Mouse (Mus musculus) gastrocnemius, postnatal 25 days (tissue): ENCODE measurements around the gene Eri2. TPM values are rescaled to one million over a fixed set of nuclear protein-coding genes. Genes with fewer than 3 reads are reported as not detected.
A peak's percentile ranks its signal among the peaks of the same experiment; 100 is the strongest.

Experiments
- DNase-seq: peaks from one replicate; pipeline ENCODE4 v3.0.0; 2022
- long read RNA-seq, 2 experiments: library from polyadenylated mRNA; stranded (forward); transcript quantifications; one replicate each; pipeline ENCODE4 v2.0.0; 2021
- total RNA-seq, 2 experiments: library from RNA; stranded (reverse); gene quantifications; 1 replicate in 1 of 2; 2 replicates in 1 of 2; pipeline ENCODE4 v1.2.3; 2021

Eri2 gene
- 1 to 10 TPM in 1 of 2 experiments, under 1 TPM in 1; 0.88 to 1.5 TPM for total RNA-seq
- long read RNA-seq, experiment 1, partial matches to known transcripts, result 0 of 1 reads
- long read RNA-seq, experiment 1, other reads (novel, unspliced or antisense), result 0 of 1 reads
- long read RNA-seq, experiment 2, partial matches to known transcripts, result 0 of 2 reads
- long read RNA-seq, experiment 2, other reads (novel, unspliced or antisense), result 0 of 2 reads

DNA sequence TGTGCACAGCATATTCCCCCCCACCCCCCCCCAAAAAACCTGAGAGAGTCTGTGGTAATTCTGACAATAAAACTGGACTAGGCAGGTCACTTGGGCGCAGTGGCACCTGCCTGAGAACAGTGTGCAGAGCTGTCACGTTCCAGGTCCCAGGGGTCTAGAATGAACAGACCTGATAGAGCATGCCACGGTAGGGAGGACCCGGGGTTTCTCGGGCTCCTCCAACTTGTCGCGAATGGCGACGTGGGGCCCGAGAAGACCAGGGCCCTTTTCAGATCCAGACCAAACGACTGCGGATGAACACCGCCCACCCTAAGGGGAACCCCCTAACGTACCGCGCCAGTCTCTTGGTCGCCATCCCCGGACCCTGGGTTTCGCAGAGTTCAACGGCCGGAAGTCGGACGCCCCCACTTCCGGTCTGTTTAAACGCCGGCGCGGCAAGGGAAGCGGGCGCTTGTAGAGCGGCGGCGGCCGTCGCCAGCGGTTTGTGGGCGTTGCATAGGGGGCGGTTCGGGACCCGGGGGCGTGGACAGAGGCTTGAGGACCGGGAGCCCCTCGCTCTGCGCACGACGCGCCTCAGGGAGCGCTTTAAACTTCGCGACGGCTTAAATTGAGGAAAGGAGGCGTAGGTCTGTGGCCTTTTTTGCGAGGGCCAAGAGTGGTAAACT, at the start of gene Eri2, which contains the start of gene Rexo5:
Eri2 (minus strand) TSS at position 473 of the 665 bp plus-strand sequence.
Rexo5 (plus strand) TSS at position 421 of the 665 bp plus-strand sequence.
- DNase-seq, result peak; percentile 80

DNA sequence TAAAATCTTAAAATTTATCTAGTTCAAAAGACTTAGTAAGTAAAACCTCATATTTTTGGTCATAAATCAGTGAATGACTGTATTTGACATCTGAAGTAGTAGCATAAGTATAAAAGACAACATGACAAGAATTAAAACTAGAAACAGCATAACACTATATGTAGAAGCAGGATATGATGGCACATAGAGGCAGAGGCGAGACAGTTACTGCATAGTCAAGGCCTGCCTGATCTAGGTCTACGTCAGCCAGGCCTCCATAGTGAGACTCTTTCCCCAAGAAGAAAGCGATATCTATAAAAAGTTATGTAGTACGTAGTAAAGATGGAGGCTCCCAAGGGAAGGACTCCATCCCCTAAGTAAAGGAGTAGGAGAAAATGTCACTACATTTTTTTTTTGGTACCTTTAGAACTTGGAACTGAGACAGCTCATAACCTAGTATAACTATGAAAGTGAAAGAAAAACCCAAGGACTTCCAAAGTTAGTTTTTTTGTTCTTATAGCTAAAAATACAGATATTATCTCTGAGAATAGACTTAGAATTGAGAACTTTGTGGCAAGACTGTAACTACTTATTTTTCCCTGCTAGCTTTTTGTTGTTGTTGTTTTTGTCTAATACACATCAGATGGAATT, 48.1 kb upstream of the Eri2 start:
- no peak for DNase-seq

DNA sequence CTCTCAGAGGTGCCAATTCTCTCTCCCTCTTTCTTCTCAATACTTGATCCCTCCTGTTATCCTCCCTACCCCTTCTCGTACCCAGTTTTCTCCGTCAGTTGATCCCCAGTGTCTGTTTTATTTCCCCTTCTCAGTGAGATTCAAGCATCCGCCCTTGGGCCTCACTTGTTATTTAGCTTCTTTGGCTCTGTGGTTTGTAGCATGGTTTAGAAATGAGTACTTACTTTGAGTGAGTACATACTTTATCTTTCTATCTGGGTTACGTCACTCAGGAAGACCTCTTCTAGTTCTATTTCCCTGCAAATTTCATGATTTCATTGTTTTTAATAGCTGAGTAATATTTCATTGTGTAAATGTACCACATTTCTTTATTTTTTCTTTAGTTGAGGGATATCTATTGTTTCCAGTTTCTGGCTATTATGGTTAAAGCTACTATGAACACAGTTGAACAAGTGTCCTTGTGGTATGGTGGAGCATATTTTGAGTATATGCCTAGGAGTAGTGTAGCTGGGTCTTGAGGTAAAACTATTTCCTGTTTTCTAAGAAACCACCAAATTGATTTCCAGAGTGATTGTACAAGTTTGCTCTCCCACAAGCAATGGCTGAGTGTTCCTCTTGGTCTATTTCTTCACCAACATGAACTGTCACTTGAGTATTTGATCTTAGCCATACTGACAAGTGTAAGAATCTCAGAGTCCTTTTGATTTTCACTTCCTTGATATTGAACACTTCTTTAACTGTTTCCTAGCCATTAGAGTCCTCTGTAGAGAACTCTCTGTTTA, 42.3 kb upstream of the Eri2 start:
- no peak for DNase-seq

DNA sequence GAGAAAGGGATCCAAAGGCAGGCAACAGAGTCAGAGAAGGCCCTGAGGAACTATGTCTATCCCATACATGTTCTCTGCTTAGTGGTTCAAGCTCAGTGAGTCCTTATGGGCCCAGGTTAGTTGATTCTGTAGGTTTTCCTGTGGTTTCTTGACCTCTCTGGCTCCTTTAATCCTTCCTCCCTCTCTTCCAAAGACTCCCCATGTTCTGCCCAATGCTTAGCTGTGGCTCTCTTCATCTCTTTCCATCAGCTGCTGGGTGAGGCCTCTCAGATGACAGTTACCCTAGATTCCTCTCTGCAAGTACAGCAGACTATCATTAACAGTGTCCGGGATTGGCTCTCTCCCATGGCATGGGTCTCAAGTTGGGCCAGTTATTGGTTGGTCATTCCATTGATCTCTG, 41.5 kb upstream of the Eri2 start:
- no peak for DNase-seq

DNA sequence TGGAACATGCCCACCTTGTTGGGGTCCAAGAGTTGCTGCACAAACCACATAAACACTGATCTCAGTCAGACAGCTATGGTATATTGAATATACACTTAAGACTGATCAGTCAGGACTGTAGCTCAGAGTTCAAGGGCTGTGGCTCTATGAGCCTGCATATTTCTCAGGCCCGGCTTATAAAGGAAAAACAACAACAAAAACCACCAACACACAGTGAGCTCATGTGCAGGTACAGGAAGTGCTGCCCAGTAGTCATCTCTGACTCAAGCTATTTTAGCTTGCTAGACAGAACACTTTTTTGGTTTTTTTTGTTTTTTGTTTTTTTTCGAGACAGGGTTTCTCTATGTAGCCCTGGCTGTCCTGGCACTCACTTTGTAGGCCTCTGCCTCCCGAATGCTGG, 14.9 kb upstream of the Eri2 start:
- DNase-seq, result no peak

DNA sequence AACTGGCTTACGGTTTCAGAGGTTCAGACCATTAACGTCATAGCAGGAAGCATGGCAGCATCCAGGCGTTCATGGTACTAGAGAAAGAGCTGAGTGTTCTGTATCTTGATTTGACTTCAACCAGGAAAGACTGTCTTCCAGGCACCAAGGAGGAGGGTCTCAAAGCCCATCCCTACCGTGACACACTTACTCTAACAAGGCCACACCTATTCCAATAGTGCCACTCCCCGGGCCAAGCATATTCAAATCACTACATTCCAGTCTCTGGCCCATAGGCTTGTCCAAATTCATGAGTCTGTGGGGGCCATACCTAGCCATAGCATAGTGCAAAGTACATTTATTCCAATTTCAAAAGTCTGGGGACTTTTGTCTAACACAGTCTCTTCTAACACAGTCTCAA, 13.5 kb upstream of the Eri2 start:
- no peak for DNase-seq

DNA sequence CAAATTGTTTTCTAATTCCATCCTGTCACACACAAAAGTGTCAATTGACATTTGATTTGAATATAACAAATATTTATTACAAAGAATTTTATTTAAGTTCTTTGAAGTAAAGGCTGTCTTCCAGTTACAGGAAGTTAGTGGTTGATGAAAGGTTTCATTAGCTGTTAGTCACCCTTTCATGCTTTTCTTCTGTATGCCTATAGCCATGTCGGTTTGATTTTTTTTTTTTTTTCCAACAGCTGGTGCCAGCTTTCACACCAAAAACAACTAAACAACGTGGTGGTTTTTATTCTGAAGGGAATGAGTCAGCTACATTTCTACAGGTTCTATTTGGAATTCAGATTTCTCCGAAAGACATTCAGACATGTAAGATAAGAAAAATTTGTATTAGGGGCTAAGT, 7.1 kb upstream of the Eri2 start:
- no peak for DNase-seq

DNA sequence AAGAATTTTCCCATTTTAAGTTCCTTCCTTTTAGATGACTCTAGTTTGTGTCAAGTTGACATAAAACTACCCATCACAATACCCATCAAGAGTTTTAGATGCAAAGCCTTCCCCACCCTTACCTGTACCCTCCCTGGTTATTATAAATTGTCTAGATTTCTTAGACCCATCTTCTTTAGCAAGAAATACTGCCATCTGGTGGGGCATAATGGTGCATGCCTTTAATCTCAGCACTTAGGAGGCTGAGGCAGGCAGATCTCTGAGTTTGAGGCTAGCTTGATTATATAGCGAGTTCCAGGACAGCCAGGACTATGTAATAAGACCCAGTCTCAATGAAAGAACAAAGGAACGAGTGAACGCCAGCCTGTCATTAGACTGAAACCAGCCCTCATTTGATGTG, 6.6 kb upstream of the Eri2 start:
- DNase-seq, result no peak

DNA sequence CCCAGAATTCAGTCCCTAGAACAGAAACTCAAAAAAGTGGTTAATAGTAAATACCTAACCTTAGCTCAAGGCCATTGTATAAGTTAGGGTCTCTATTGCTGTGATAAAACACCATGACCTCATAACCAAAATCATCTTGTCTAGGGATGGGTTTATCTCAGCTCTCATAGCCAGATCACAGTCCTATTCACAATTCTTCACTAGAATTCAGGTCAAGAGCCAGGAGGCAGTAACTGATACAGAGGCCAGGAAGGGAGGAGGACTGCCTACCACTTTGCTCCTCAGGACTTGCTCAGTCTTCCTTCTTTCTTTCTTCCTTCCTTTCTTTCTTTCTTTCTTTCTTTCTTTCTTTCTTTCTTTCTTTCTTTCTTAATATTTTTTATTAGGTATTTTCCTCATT, 1.5 kb upstream of the Eri2 start:
- DNase-seq, result no peak

DNA sequence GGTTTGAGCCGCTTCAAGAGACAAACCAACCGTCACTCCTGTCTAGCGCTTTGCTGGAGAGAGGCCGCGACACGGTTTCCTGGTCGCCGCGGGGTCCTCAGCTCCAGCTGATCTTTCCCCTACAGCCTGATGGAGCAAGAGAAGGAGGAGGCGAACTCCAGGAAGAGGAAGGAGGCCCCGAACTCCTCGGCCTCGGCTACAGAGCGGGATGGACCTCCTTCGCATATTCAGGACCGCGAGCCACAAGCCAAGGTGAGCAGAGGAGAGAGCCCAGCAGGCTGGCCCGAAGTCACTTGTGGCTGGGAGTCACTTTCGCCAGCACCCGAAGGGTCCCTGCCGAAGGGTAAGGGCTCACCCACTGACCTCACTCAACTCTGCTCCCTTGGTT, 387 bp upstream of the Eri2 start:
- DNase-seq, result no peak

DNA sequence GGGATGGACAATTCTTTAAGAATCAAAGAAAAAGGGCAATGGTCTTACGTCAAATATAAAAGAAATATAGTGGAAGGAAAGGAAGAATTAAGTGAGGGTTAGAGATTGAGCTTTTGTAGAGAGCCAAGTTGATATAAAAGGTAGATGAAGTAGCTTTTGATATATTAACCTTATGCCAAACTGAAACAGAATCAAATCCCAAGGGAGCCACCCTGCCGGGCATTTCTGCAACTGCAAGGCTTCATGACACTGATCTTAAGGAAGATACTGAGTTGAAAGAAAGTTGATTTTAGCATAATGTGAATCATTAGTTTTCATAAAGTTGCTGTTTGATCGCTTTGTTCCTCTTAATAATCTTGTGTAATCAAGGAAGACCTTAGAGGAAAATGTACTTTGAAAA, 4.8 kb downstream of the Eri2 start:
- no peak for DNase-seq

DNA sequence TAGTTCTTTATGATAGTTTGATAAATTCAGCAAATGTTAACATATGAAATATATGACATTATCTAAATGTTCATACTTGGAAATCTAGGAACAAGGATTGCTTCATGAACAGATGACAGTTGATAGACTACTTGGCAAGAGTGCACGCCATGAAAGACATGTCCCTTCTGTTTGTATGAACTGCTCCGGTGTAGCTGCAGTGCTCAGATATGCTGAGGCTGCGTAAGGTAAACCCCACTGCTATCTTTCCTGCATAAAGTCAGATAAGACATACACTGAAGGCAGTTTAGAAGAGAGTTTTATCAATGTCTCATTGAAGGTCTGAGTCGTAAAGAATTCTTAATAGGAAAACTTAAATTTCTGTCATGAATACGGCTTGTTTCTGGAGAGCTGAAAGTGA, 8.9 kb downstream of the Eri2 start:
- no peak for DNase-seq

DNA sequence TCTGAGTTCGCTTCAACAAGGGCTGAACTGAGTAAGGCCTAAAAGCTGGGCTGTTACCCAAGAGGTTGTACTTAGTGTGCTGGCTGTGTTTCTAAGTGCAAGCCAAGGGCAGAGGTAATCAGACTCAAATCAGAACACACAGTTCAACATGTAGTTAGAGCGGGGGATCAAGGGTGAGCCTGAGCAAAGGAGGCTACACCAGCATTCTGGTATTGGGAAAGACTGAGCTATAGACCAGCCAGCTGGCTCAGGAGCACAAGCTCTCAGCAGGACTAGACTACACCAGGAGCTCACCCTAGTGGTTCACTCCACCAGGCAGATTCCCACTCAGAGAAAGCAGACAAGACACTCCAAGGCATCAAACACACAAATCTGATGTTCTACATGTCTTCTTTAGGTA, 10.4 kb downstream of the Eri2 start:
- no peak for DNase-seq

DNA sequence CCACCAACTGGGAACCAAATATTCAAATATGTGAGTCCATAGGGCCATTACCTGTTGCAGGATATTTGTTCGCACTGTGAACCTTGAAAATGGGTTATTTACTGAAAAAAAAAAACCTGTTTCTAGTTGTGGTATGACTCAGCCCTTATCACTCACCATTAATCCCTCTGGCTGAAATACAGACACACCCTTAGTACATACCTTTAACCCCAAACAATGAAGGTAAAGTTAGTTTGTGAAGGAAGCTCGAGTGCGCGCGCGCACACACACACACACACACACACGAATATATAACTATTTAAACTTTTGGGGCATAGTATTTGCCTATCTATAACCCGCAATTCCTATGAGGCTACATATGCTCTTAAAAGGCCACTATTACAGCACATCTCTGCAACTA, 24.0 kb downstream of the Eri2 start:
- DNase-seq, result no peak

DNA sequence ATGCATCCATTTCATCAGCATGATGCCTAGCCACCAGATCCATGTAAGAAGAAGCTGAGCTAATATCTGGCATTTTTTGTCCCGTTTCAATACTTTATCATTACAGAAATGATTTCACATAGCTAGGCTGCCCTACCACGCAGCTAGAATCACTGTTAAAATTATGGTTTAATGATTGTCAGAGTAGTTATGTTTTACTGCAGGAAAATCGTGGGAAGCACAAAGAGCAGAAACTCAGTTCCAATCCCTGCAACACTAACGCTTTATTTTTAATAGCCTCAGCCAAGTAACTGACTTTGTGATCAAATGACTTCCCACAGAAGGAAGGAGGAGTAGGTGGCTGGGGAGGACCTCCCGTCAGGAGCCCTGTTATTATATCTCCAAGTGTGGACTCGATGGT, 26.9 kb downstream of the Eri2 start:
- DNase-seq, result no peak

DNA sequence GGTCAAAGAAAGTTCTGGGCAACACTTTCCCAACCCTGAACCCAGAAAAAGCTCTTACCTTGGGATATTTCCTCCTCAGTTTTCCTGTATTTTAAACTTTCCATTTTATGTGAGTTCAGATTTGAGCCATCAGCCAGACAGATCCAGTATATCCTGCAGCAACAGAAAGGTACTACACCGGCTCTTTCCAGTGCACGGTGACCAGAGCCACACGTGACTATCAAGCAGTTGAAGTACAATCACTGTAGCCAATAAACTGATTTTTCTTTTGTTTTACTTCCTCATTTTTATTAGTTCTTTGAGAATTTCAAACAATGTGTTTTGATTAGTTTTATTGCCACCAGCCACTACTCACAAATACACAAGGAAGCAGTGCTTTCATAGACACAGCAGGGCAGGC, 29.5 kb downstream of the Eri2 start:
- no peak for DNase-seq

DNA sequence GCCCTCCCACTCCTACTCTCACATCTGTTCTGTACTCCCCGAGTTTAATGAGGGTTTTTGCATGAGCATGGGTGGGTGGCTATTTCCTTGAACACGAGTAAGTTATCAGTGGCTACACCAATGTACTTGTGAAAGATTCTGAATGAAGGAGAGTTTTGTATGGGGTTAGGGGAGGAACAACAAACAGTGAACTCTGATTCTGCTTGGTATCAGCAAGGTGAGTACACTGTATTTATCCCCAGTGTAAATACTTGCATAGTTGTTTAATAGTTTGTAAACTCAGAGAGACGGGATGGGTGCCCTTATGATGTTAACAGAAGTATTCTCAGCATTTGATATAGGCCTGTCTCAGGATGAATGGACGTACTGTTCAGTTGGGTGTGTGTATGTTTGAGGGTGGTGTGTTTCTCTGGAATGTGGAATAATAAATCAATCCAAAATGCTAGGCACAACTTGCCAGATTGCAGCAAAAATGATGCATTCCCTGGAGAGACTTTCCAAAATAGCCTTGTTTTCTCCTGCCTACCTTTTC, 31.6 kb downstream of the Eri2 start:
- no peak for DNase-seq

DNA sequence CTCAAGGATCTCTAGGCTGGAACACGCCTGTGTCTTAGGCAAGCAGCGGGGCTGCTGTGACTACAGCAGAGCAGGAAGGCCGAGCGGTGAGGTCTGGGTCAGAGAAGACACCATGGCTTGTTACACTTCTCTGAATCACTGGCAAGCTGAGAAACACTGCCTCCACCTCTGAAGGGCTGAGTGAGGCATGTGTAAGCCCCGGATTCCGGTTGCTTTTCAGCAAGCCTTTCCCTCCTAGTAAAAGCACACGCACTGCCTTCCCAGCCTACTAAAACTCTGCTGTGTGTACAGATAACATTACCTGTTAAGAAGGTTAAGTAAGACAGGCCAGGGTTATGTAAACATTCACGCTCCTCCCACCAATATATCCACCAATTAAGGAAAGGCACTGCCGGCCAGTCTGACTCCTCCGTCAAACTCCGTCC, 33.3 kb downstream of the Eri2 start, which contains the start of gene Acsm3:
Acsm3 (plus strand) TSS at position 397 of the 425 bp plus-strand sequence.
- DNase-seq, result no peak

DNA sequence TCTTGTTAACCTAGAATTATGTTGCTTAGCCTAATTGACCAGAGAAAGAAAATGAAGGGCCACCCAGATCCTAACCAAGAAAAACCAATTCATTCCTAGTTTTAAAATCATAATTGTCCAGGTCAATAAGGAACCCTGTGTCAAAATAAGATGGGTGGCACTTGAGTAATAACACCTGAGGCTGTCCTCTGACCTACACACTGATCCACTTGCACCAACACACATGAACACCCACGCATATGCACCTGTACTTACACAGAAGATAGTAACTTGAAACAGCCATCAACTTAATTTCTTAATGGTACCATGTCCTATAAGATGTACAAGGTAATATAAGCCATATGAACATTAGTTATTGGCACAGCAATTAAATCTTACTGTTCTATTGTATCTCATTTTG, 40.2 kb downstream of the Eri2 start:
- no peak for DNase-seq

DNA sequence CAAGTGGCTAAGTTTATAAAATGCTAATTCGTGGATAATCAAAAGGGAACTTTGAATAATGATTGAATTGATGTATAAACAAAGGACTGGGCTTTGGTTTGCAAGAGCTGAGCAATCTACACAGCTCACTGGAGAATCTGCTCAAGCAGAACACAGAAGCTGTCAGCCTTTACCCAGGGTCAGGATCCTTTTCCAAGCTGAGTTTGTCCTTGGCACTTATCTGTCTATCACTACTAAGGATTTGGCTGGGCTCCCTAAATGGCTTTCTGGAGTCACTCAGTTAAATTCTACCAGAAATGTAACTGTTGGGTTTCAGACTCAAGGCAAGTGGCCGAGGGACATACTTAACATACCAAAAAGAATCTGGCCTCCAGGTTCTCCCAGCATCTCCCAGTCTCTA, 43.9 kb downstream of the Eri2 start:
- DNase-seq, result no peak

DNA sequence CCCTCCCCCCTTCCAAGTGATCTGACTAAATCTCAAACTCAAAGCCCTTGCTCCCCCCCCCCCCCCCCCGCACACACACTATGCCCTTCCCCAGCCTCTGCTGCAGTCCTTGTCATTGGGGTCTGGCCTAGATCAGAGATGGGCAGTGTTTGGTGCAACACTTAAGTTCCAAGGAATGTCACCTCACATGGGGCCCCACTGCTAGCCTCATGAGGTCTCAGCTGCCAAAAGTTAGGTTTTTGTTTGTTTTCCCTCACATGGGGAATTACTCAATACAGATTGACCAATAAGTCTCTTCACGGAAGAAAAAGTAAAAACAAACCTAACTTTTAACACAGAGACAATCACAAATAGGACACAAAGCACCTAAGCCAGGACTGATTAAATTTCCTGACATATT, 45.1 kb downstream of the Eri2 start:
- DNase-seq, result no peak

DNA sequence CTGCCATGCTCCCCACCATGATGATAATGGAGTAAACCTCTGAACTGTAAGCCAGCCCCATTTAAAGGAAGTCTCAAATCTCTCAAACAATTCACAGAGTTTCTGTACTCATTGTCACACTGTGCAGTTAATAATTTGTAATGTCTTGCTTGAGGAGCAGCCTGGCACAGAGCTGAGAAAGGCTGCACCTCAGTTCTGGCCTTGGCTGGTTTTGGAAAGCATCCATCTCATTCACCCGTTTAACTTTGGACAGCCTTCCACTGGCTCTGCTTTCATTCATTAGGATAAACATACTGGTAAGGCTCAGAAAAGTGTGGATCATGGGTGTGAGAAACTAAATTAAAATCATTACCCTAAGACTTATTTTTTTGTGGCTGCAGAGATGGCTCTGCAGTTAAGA, 48.0 kb downstream of the Eri2 start:
- DNase-seq, result no peak

DNA sequence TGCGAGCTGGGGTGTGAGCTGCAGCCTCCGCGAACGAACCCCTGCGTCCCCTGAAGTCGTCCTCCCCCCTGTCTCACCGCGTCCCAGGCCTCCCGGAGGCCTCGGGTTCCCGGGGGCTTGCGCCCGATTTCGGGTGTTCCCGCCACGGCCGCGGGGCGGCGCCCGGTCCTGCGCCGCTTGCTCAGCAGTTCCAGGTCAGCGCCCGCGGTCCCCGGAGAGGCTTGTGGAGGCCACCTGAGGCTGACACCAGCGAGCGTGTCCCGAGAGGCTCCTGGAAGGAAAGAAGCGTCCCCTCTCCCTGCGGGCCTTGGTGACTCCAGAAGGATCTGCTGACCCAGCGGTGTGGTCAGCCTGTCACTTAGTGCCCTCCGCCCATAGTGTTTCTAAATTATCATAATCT, 49.5 kb downstream of the Eri2 start:
- DNase-seq, result no peak
